Mouse (Mus musculus): ENCODE measurements around the gene Ddo. TPM values are rescaled to one million over a fixed set of nuclear protein-coding genes. Genes with fewer than 3 reads are reported as not detected.
A peak's percentile ranks its signal among the peaks of the same experiment; 100 is the strongest.

Gene Ddo
- polyA plus RNA-seq, 1 experiment from 2014 or later, result 0.11 TPM

- Histone ChIP-seq H3K9ac (no peak overlapping the region), H3K27me3 (replicated peaks) (peaks cover 38% of the 10 kb centered on the region), H3K27ac (no peak overlapping the region), H3K4me2 (no peak overlapping the region), H3K36me3 (no peaks in the 10 kb centered on the region), H3K4me1 (no peaks in the 10 kb centered on the region), H3K4me3 (no peak overlapping the region), H3K9me3 (replicated peaks) (no peaks in the 10 kb centered on the region)
- ATAC-seq, result no peak
- 56% methylated on average over 8 of the region's 8 CpGs for WGBS (ENCODE audit: insufficient replicate concordance)
Observed at GRCm38 (mm10) chr10:40672587-40673296, 42.9 kb downstream of the Ddo start.

- H3K9me3 ChIP-seq (replicated peaks), result no peaks in the 10 kb centered on the region
- no peaks in the 10 kb centered on the region for H3K36me3 ChIP-seq
- ATAC-seq, result no peak
- H3K4me3 ChIP-seq, result no peak overlapping the region
- H3K27ac ChIP-seq, result no peak overlapping the region
- WGBS (ENCODE audit: insufficient replicate concordance), result 52% methylated on average over 7 of the region's 7 CpGs
- H3K4me2 ChIP-seq, result no peak overlapping the region
- H3K4me1 ChIP-seq, result no peaks in the 10 kb centered on the region
- no peak overlapping the region for H3K9ac ChIP-seq
- H3K27me3 ChIP-seq (replicated peaks), result peaks cover 38% of the 10 kb centered on the region
Observed at GRCm38 (mm10) chr10:40673297-40673665, 43.5 kb downstream of the Ddo start.

- Histone ChIP-seq H3K9ac (no peak overlapping the region), H3K9me3 (replicated peaks) (no peaks in the 10 kb centered on the region), H3K27me3 (replicated peaks) (peaks cover 38% of the 10 kb centered on the region), H3K4me3 (no peak overlapping the region; the same call in 1 of the 2 replicates), H3K4me2 (peak overlapping the region; percentile 29), H3K4me1 (no peaks in the 10 kb centered on the region), H3K36me3 (no peaks in the 10 kb centered on the region), H3K27ac (no peak overlapping the region)
- WGBS (ENCODE audit: insufficient replicate concordance), result 11% methylated on average over 13 of the region's 13 CpGs
- no peak for ATAC-seq
Observed at GRCm38 (mm10) chr10:40674151-40674550, 44.3 kb downstream of the Ddo start.

- peaks cover 52% of the 10 kb centered on the region for H3K27me3 ChIP-seq (replicated peaks)
- H3K4me3 ChIP-seq, result no peak overlapping the region
- H3K9ac ChIP-seq, result no peak overlapping the region
- no peak overlapping the region for H3K4me2 ChIP-seq
- 45% methylated on average over 7 of the region's 7 CpGs for WGBS (ENCODE audit: insufficient replicate concordance)
- no peaks in the 10 kb centered on the region for H3K9me3 ChIP-seq (replicated peaks)
- no peak overlapping the region for H3K27ac ChIP-seq
- ATAC-seq, result no peak
- H3K4me1 ChIP-seq, result no peaks in the 10 kb centered on the region
- no peaks in the 10 kb centered on the region for H3K36me3 ChIP-seq
Observed at GRCm38 (mm10) chr10:40675921-40676320, 46.1 kb downstream of the Ddo start.

- Histone ChIP-seq H3K27me3 (replicated peaks) (peaks cover 64% of the 10 kb centered on the region), H3K4me1 (peaks cover 11% of the 10 kb centered on the region; the same call in 1 of the 2 replicates), H3K4me2 (no peak overlapping the region), H3K4me3 (no peak overlapping the region), H3K9ac (no peak overlapping the region), H3K27ac (no peak overlapping the region), H3K9me3 (replicated peaks) (no peaks in the 10 kb centered on the region), H3K36me3 (no peaks in the 10 kb centered on the region)
- ATAC-seq, result no peak
- 56% methylated on average over 3 of the region's 3 CpGs for WGBS (ENCODE audit: insufficient replicate concordance)
Observed at GRCm38 (mm10) chr10:40678477-40678876, 48.7 kb downstream of the Ddo start.

- Histone ChIP-seq H3K27me3 (replicated peaks) (peaks cover 54% of the 10 kb centered on the region), H3K9me3 (replicated peaks) (no peaks in the 10 kb centered on the region), H3K9ac (no peak overlapping the region; the same call in 1 of the 2 replicates), H3K4me3 (no peak overlapping the region), H3K27ac (no peak overlapping the region), H3K4me1 (peaks cover 16% of the 10 kb centered on the region), H3K36me3 (no peaks in the 10 kb centered on the region), H3K4me2 (peak overlapping the region; percentile 79)
- whole genome bisulfite sequencing (ENCODE audit: insufficient replicate concordance), result 43% methylated on average over 8 of the region's 8 CpGs
- ATAC-seq, result no peak
Observed at GRCm38 (mm10) chr10:40682470-40682869, 52.7 kb downstream of the Ddo start.

GRCm38 (mm10) chr10:40683092-40683867 is 53.5 kb downstream of the Ddo start, which contains the start of gene Mettl24:
Gene Mettl24 (plus strand): TSS chr10:40683282.
- H3K36me3 ChIP-seq, result no peaks in the 10 kb centered on the region

GRCm38 (mm10) chr10:40683868-40684253 is 54.0 kb downstream of the Ddo start:
- Histone ChIP-seq H3K4me1 (peaks cover 16% of the 10 kb centered on the region), H3K9ac (no peak overlapping the region), H3K27ac (no peak overlapping the region), H3K4me3 (peak overlapping the region; percentile 56), H3K4me2 (peak overlapping the region; percentile 79), H3K27me3 (replicated peaks) (peaks cover 68% of the 10 kb centered on the region), H3K36me3 (no peaks in the 10 kb centered on the region), H3K9me3 (replicated peaks) (no peaks in the 10 kb centered on the region)
- WGBS (ENCODE audit: insufficient replicate concordance), result 46% methylated on average over 9 of the region's 9 CpGs
- no peak for ATAC-seq

More at GRCm38 (mm10) chr10:40683092-40683867, 53.5 kb downstream of the Ddo start, which contains the start of gene Mettl24:
- Histone ChIP-seq H3K4me3 (peak within 1 kb of the TSS; percentile 56), H3K9ac (peak within 1 kb of the TSS; percentile 41), H3K4me1 (peaks cover 16% of the 10 kb centered on the region), H3K4me2 (peak within 1 kb of the TSS; percentile 79), H3K27me3 (replicated peaks) (peaks cover 62% of the 10 kb centered on the region), H3K9me3 (replicated peaks) (no peaks in the 10 kb centered on the region), H3K27ac (no peak within 1 kb of the TSS)
- peak; percentile 49 for ATAC-seq
- under 1% methylated on average over 50 of the region's 50 CpGs for WGBS (ENCODE audit: insufficient replicate concordance)

- ATAC-seq, result no peak
- 69% methylated on average over 7 of the region's 7 CpGs for WGBS (ENCODE audit: insufficient replicate concordance)
- H3K4me1 ChIP-seq, result peaks cover 16% of the 10 kb centered on the region
- peaks cover 67% of the 10 kb centered on the region for H3K27me3 ChIP-seq (replicated peaks)
- no peaks in the 10 kb centered on the region for H3K9me3 ChIP-seq (replicated peaks)
- no peak overlapping the region for H3K27ac ChIP-seq
- H3K9ac ChIP-seq, result no peak overlapping the region
- H3K4me2 ChIP-seq, result no peak overlapping the region
- no peak overlapping the region for H3K4me3 ChIP-seq
- H3K36me3 ChIP-seq, result no peaks in the 10 kb centered on the region
Observed at GRCm38 (mm10) chr10:40684326-40684725, 54.5 kb downstream of the Ddo start.

GRCm38 (mm10) chr10:40685641-40686040 is 55.8 kb downstream of the Ddo start:
- 56% methylated on average over 8 of the region's 8 CpGs for WGBS (ENCODE audit: insufficient replicate concordance)

GRCm38 (mm10) chr10:40686976-40687375 is 57.2 kb downstream of the Ddo start:
- Histone ChIP-seq H3K36me3 (no peaks in the 10 kb centered on the region), H3K9ac (no peak overlapping the region)

More at GRCm38 (mm10) chr10:40685641-40686040, 55.8 kb downstream of the Ddo start:
- no peak overlapping the region for H3K9ac ChIP-seq
- no peak overlapping the region for H3K4me2 ChIP-seq
- ATAC-seq, result no peak
- H3K36me3 ChIP-seq, result no peaks in the 10 kb centered on the region
- H3K4me3 ChIP-seq, result no peak overlapping the region
- H3K9me3 ChIP-seq (replicated peaks), result no peaks in the 10 kb centered on the region
- H3K4me1 ChIP-seq, result peaks cover 16% of the 10 kb centered on the region
- H3K27me3 ChIP-seq (replicated peaks), result peaks cover 60% of the 10 kb centered on the region
- H3K27ac ChIP-seq, result no peak overlapping the region

GRCm38 (mm10) chr10:40687407-40687806 is 57.6 kb downstream of the Ddo start:
- 63% methylated on average over 2 of the region's 2 CpGs for WGBS (ENCODE audit: insufficient replicate concordance)
- no peak for ATAC-seq

More at GRCm38 (mm10) chr10:40686976-40687375, 57.2 kb downstream of the Ddo start:
- ATAC-seq, result no peak
- 77% methylated on average over 4 of the region's 4 CpGs for WGBS (ENCODE audit: insufficient replicate concordance)
- Histone ChIP-seq H3K4me3 (no peak overlapping the region), H3K4me2 (no peak overlapping the region), H3K27me3 (replicated peaks) (peaks cover 51% of the 10 kb centered on the region), H3K4me1 (peaks cover 16% of the 10 kb centered on the region), H3K9me3 (replicated peaks) (no peaks in the 10 kb centered on the region), H3K27ac (no peak overlapping the region)

More at GRCm38 (mm10) chr10:40687407-40687806, 57.6 kb downstream of the Ddo start:
- H3K4me3 ChIP-seq, result no peak overlapping the region
- H3K4me1 ChIP-seq, result peaks cover 16% of the 10 kb centered on the region
- peaks cover 47% of the 10 kb centered on the region for H3K27me3 ChIP-seq (replicated peaks)
- H3K9me3 ChIP-seq (replicated peaks), result no peaks in the 10 kb centered on the region
- H3K4me2 ChIP-seq, result no peak overlapping the region
- no peak overlapping the region for H3K27ac ChIP-seq
- no peak overlapping the region for H3K9ac ChIP-seq
- H3K36me3 ChIP-seq, result no peaks in the 10 kb centered on the region
